Mouse (Mus musculus) heart, embryonic 14.5 days (tissue): ENCODE measurements around the gene 2300009A05Rik. TPM values are rescaled to one million over a fixed set of nuclear protein-coding genes. Genes with fewer than 3 reads are reported as not detected.
A peak's percentile ranks its signal among the peaks of the same experiment; 100 is the strongest.

Experiments
- ATAC-seq: fragments of 200-750 bp; cut with Nextera tagmentation; 2 replicates; pipeline ENCODE4 v1.8.0; 2017; ENCODE audit warnings: low read depth, moderate TSS enrichment; ENCODE audit not compliant: insufficient number of reproducible peaks, insufficient read depth, low FRiP score
- H3K27ac ChIP-seq, 2 experiments: fragments of 200-500 bp in 1 of 2; fragments of 300-500 bp in 1 of 2; sonication (generic) in 1 of 2; replicated peaks in 1 of 2; 2 replicates each; pipeline ENCODE4 v1.5.1; 2012 to 2014; ENCODE audit warnings: low read depth in 2 of 2, low read length in 2 of 2, control low read depth in 1 of 2, mild to moderate bottlenecking in 1 of 2, mixed read lengths in 1 of 2; ENCODE audit not compliant: control insufficient read depth in 1 of 2, insufficient read depth in 1 of 2
- H3K27me3 ChIP-seq: fragments of 300-500 bp; sonication (generic); 2 replicates; pipeline ENCODE4 v1.6.1; 2014; ENCODE audit warnings: mild to moderate bottlenecking, low read length, control low read depth; ENCODE audit not compliant: control insufficient read depth, insufficient read depth
- H3K36me3 ChIP-seq: fragments of 300-500 bp; sonication (generic); 2 replicates; pipeline ENCODE4 v1.6.1; 2014; ENCODE audit warnings: mild to moderate bottlenecking, control low read depth, low read length, mixed read lengths; ENCODE audit not compliant: control insufficient read depth, insufficient read depth
- H3K4me1 ChIP-seq, 2 experiments: fragments of 200-500 bp in 1 of 2; fragments of 300-500 bp in 1 of 2; sonication (generic) in 1 of 2; 2 replicates each; pipeline ENCODE4 v1.6.1; 2012 to 2014; ENCODE audit warnings: low read length in 2 of 2, control low read depth in 1 of 2, mixed read lengths in 1 of 2; ENCODE audit not compliant: control insufficient read depth in 2 of 2, insufficient read depth in 2 of 2
- H3K4me2 ChIP-seq: fragments of 300-500 bp; sonication (generic); 2 replicates; pipeline ENCODE4 v1.6.1; 2014; ENCODE audit warnings: mild to moderate bottlenecking, low read length
- H3K4me3 ChIP-seq, 2 experiments: fragments of 200-500 bp in 1 of 2; fragments of 300-500 bp in 1 of 2; sonication (generic) in 1 of 2; 2 replicates each; pipeline ENCODE4 v1.5.1; 2012 to 2014; ENCODE audit warnings: low read length in 2 of 2, mild to moderate bottlenecking in 2 of 2, control low read depth in 1 of 2, low read depth in 1 of 2, moderate library complexity in 1 of 2; ENCODE audit not compliant: control insufficient read depth in 1 of 2, insufficient read depth in 1 of 2
- H3K9ac ChIP-seq: fragments of 300-500 bp; sonication (generic); 2 replicates; pipeline ENCODE4 v1.6.1; 2014; ENCODE audit warnings: mild to moderate bottlenecking, low read length
- H3K9me3 ChIP-seq: fragments of 300-500 bp; sonication (generic); 2 replicates; pipeline ENCODE4 v1.6.1; 2016; ENCODE audit warnings: low read length, control low read depth; ENCODE audit not compliant: control insufficient read depth
- WGBS: fragments of 180-500 bp; shearing (Covaris S2); extraction: QIAGEN DNeasy Blood & Tissue Kit; methylation state at CpG from one replicate; pipeline ENCODE4 v1.1.7; 2014; 5-methylcytosine and 5-hydroxymethylcytosine counted together
- polyA plus RNA-seq: library from polyadenylated mRNA; unstranded; fragments of >200 nt; fragmentation: Nextera tagmentation; extraction: Ambion mirVana; gene quantifications from 2 replicates; pipeline ENCODE4 v1.2.1, GENCODE M21; 2014

The 2300009A05Rik gene
- polyA plus RNA-seq, 1 experiment from 2014 or later, result 80.7 TPM

DNA sequence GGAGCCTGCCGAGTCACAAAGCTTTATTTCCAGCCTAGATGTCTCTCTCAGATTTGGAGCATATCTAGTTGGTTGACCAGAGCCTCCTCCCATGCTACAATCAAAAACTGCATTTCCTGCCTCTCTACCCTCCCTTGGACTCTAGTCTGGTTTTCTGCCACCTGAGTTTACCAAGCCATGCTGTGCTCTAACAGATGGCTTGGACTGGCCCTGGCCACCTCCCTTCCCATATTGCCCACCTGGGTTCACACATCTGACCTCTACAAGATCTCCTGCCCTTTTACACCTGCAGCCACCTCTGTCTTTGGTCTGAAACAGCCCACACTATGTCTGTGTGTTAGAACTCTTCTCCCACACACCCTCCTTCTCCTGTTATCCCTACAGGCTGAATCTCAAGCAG, 50.9 kb downstream of the 2300009A05Rik start:
- no peak overlapping the region for H3K27ac ChIP-seq
- H3K9ac ChIP-seq, result no peak overlapping the region
- no peaks in the 10 kb centered on the region for H3K9me3 ChIP-seq
- no peak overlapping the region for H3K4me2 ChIP-seq
- no peaks in the 10 kb centered on the region for H3K27me3 ChIP-seq
- peaks cover 11 to 30% of the 10 kb centered on the region in 2 experiments; a peak in 3 of 4 replicates for H3K4me1 ChIP-seq
- WGBS, result 63% methylated on average over 1 of the region's 1 CpGs
- ATAC-seq, result no peak
- no peak overlapping the region for H3K4me3 ChIP-seq
- 0 out of 2 replicates have a peak, but pooled peaks cover 3% of the 10 kb centered on the region for H3K36me3 ChIP-seq

DNA sequence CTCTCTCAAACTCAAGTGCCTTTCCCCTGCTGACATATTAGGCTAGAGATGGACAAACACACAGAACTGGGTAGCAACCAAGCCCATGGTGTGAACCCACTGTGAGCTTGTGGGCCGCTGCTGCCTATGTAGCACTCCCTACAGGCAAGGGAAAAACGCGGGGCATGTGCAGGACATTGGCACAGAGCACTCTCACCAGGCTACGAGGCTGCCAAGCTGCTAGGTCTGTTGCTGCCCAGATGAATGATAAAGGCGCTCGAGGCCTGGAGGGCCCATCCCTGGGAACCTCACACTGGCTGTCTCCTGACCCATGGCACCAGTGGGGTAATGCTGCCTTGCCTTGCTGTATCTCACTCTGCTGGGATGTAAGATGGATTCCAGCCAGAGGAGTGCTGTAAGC, 53.0 kb downstream of the 2300009A05Rik start:
- no peak overlapping the region for H3K4me3 ChIP-seq
- ATAC-seq, result no peak
- no peaks in the 10 kb centered on the region for H3K27me3 ChIP-seq
- 77% methylated on average over 6 of the region's 6 CpGs for WGBS
- peaks cover 7% of the 10 kb centered on the region; the same call in 1 of the 2 replicates for H3K36me3 ChIP-seq
- H3K9ac ChIP-seq, result peak overlapping the region; percentile 41
- H3K27ac ChIP-seq, result 0 out of 4 replicates have a peak overlapping the region, but pooled peaks of 1 of the 2 experiments have one; percentile 11
- H3K9me3 ChIP-seq, result no peaks in the 10 kb centered on the region
- no peak overlapping the region for H3K4me2 ChIP-seq
- peaks cover 11 to 30% of the 10 kb centered on the region in 2 experiments; a peak in 3 of 4 replicates for H3K4me1 ChIP-seq

Other genes starting within 250 kb of the 2300009A05Rik start
- gene Map2k5, start 21.3 kb downstream of the 2300009A05Rik start, polyA plus RNA-seq, result 32.4 and 32.5 TPM in 2 replicates
- gene Iqch, start 203.2 kb upstream of the 2300009A05Rik start, polyA plus RNA-seq, result 0.08 TPM in 1 of 2 replicates, not detected in the other
- 28.5 and 31.1 TPM in 2 replicates for gene Aagab, start 203.4 kb upstream of the 2300009A05Rik start, polyA plus RNA-seq